Mouse (Mus musculus) bone marrow macrophage, adult 2 months (primary cell): ENCODE results near the gene Prickle2. TPM values are rescaled to one million over a fixed set of nuclear protein-coding genes. Genes with fewer than 3 reads are reported as not detected.

Experiments used
- H3K27ac ChIP-seq: 2 replicates; pipeline ENCODE4 v1.5.1; 2012; ENCODE audit warnings: low read depth, low read length; ENCODE audit not compliant: insufficient read depth
- H3K4me1 ChIP-seq: 2 replicates; pipeline ENCODE4 v1.6.1; 2012; ENCODE audit warnings: low read length; ENCODE audit not compliant: control insufficient read depth, insufficient read depth
- H3K4me3 ChIP-seq: 2 replicates; pipeline ENCODE4 v1.5.1; 2012; ENCODE audit warnings: mild to moderate bottlenecking, low read length, moderate library complexity; ENCODE audit not compliant: insufficient read depth
- CTCF ChIP-seq: IDR thresholded peaks from 2 replicates; pipeline ENCODE4 v1.5.1; 2012; ENCODE audit warnings: low read depth, mild to moderate bottlenecking, low read length, moderate library complexity
- POLR2A ChIP-seq: IDR thresholded peaks from 2 replicates; pipeline ENCODE4 v1.6.1; 2012; ENCODE audit warnings: mild to moderate bottlenecking, low read depth, low read length, borderline replicate concordance
- polyA plus RNA-seq: library from polyadenylated mRNA; stranded (reverse); fragments of >200 nt; gene quantifications from 2 replicates; pipeline ENCODE4 v1.2.4, GENCODE M21; 2012; ENCODE audit not compliant: missing spikeins, insufficient read depth, insufficient read length

Prickle2 gene
- polyA plus RNA-seq, 1 experiment: 1.6 TPM

- Histone ChIP-seq H3K4me1 (no peaks in the 10 kb centered on the region), H3K4me3 (no peak overlapping the region), H3K27ac (no peak overlapping the region)
- no peak for TF ChIP-seq CTCF
- no peak for TF ChIP-seq POLR2A
These were observed 300.4 kb downstream of the Prickle2 start for GRCm38 (mm10) chr6:92405571-92405970.

- no peak overlapping the region for H3K27ac ChIP-seq
- H3K4me3 ChIP-seq: no peak overlapping the region
- TF ChIP-seq POLR2A (no peak), CTCF (no peak)
- H3K4me1 ChIP-seq: no peaks in the 10 kb centered on the region
These were observed 308.1 kb downstream of the Prickle2 start for GRCm38 (mm10) chr6:92397876-92398275.

- no peaks in the 10 kb centered on the region for H3K4me1 ChIP-seq
- TF ChIP-seq CTCF (no peak), POLR2A (no peak)
- no peak overlapping the region for H3K27ac ChIP-seq
- H3K4me3 ChIP-seq: no peak overlapping the region
These were observed 310.4 kb downstream of the Prickle2 start for GRCm38 (mm10) chr6:92395556-92395955.

- TF ChIP-seq CTCF: no peak
- H3K27ac ChIP-seq: no peak overlapping the region
- H3K4me3 ChIP-seq: no peak overlapping the region
- no peaks in the 10 kb centered on the region for H3K4me1 ChIP-seq
These were observed 310.8 kb downstream of the Prickle2 start for GRCm38 (mm10) chr6:92395143-92395542.

GRCm38 (mm10) chr6:92394628-92395027 lies 311.3 kb downstream of the Prickle2 start:
- Histone ChIP-seq H3K4me3 (no peak overlapping the region), H3K4me1 (no peaks in the 10 kb centered on the region), H3K27ac (no peak overlapping the region)
- no peak for TF ChIP-seq POLR2A
- TF ChIP-seq CTCF: no peak

GRCm38 (mm10) chr6:92390321-92390720 lies 315.6 kb downstream of the Prickle2 start:
- H3K4me1 ChIP-seq: no peaks in the 10 kb centered on the region
- TF ChIP-seq POLR2A: no peak
- TF ChIP-seq CTCF: no peak
- no peak overlapping the region for H3K4me3 ChIP-seq
- H3K27ac ChIP-seq: no peak overlapping the region

- no peak for TF ChIP-seq POLR2A
- TF ChIP-seq CTCF: no peak
- H3K27ac ChIP-seq: no peak overlapping the region
- no peak overlapping the region for H3K4me3 ChIP-seq
- no peaks in the 10 kb centered on the region for H3K4me1 ChIP-seq
These were observed 317.3 kb downstream of the Prickle2 start for GRCm38 (mm10) chr6:92388681-92389080.

- no peak for TF ChIP-seq POLR2A
- TF ChIP-seq CTCF: no peak
- no peak overlapping the region for H3K4me3 ChIP-seq
- no peak overlapping the region for H3K27ac ChIP-seq
- no peaks in the 10 kb centered on the region for H3K4me1 ChIP-seq
These were observed 322.7 kb downstream of the Prickle2 start for GRCm38 (mm10) chr6:92383196-92383782.

GRCm38 (mm10) chr6:92381085-92381484 lies 324.9 kb downstream of the Prickle2 start:
- Histone ChIP-seq H3K4me3 (no peak overlapping the region), H3K27ac (no peak overlapping the region), H3K4me1 (no peaks in the 10 kb centered on the region)
- no peak for TF ChIP-seq CTCF
- TF ChIP-seq POLR2A: no peak

- H3K27ac ChIP-seq: no peak overlapping the region
- H3K4me3 ChIP-seq: no peak overlapping the region
- TF ChIP-seq POLR2A (no peak), CTCF (no peak)
- no peaks in the 10 kb centered on the region for H3K4me1 ChIP-seq
These were observed 331.1 kb downstream of the Prickle2 start for GRCm38 (mm10) chr6:92374826-92375225.

- Histone ChIP-seq H3K27ac (no peak overlapping the region), H3K4me3 (no peak overlapping the region), H3K4me1 (no peaks in the 10 kb centered on the region)
- no peak for TF ChIP-seq CTCF
- no peak for TF ChIP-seq POLR2A
These were observed 335.1 kb downstream of the Prickle2 start for GRCm38 (mm10) chr6:92370896-92371295.
